Mouse (Mus musculus): Measurements from ENCODE around the gene Tcf19.

- TF ChIP-seq CTCF (IDR thresholded peaks at IDR 0.05; ENCODE audit: extremely low read depth, insufficient read length, insufficient replicate concordance, low read depth, low read length), result no peak
- no peak for TF ChIP-seq POLR2A (IDR thresholded peaks at IDR 0.05; ENCODE audit: low read depth, low read length)
Measured at GRCm38 (mm10) chr17:35488041-35488440, 28.6 kb downstream of the Tcf19 start.

All from small intestine, adult 2 months (tissue).